Mouse (Mus musculus) lung, embryonic 14.5 days (tissue): ENCODE results near the gene Rasl2-9. TPM values are rescaled to one million over a fixed set of nuclear protein-coding genes. Genes with fewer than 3 reads are reported as not detected.

ENCODE experiments used
- ATAC-seq: fragments of 200-750 bp; cut with Nextera tagmentation; 2 replicates; pipeline ENCODE4 v1.8.0; 2017; ENCODE audit warnings: mild to moderate bottlenecking, moderate TSS enrichment, moderate library complexity; ENCODE audit not compliant: insufficient read depth
- DNase-seq: peaks from one replicate; pipeline ENCODE4 v3.0.0-alpha.2; 2015
- H3K27ac ChIP-seq: fragments of 300-500 bp; sonication (generic); 2 replicates; pipeline ENCODE4 v1.5.1; 2014; ENCODE audit warnings: low read depth, mild to moderate bottlenecking, moderate library complexity
- H3K27me3 ChIP-seq: fragments of 300-500 bp; sonication (generic); 2 replicates; pipeline ENCODE4 v1.6.1; 2014; ENCODE audit warnings: low read length, control low read depth; ENCODE audit not compliant: insufficient read depth
- H3K36me3 ChIP-seq: fragments of 300-500 bp; sonication (generic); 2 replicates; pipeline ENCODE4 v1.6.1; 2014; ENCODE audit warnings: control low read depth; ENCODE audit not compliant: insufficient read depth
- H3K4me1 ChIP-seq: fragments of 300-500 bp; sonication (generic); 2 replicates; pipeline ENCODE4 v1.6.1; 2014; ENCODE audit warnings: antibody characterized with exemption, control low read depth; ENCODE audit not compliant: insufficient read depth
- H3K4me2 ChIP-seq: fragments of 300-500 bp; sonication (generic); 2 replicates; pipeline ENCODE4 v1.6.1; 2014; ENCODE audit warnings: mild to moderate bottlenecking
- H3K4me3 ChIP-seq: fragments of 300-500 bp; sonication (generic); 2 replicates; pipeline ENCODE4 v1.5.1; 2014; ENCODE audit warnings: low read depth, low read length
- H3K9ac ChIP-seq: fragments of 300-500 bp; sonication (generic); 2 replicates; pipeline ENCODE4 v1.6.1; 2014
- H3K9me3 ChIP-seq: fragments of 300-500 bp; sonication (generic); 2 replicates; pipeline ENCODE4 v1.6.1; 2016; ENCODE audit warnings: low read depth, low read length, control low read depth
- CTCF ChIP-seq: IDR thresholded peaks from 2 replicates; pipeline ENCODE4 v1.5.1; 2016; ENCODE audit warnings: antibody characterized with exemption, low read depth
- WGBS: fragments of 180-500 bp; shearing (Covaris S2); extraction: QIAGEN DNeasy Blood & Tissue Kit; methylation state at CpG from one replicate; pipeline ENCODE4 v1.1.7; 2014; 5-methylcytosine and 5-hydroxymethylcytosine counted together
- polyA plus RNA-seq: library from polyadenylated mRNA; unstranded; fragments of >200 nt; fragmentation: Nextera tagmentation; extraction: Ambion mirVana; gene quantifications from 2 replicates; pipeline ENCODE4 v1.2.1, GENCODE M21; 2014

Gene Rasl2-9
- polyA plus RNA-seq, 1 experiment from 2014 or later: 0.61 TPM

GRCm38 (mm10) chr7:5102564-5102963, 23.2 kb downstream of the Rasl2-9 start:
- H3K36me3 ChIP-seq: peaks cover 15% of the 10 kb centered on the region
- WGBS: 88% methylated on average over 2 of the region's 2 CpGs
- H3K27me3 ChIP-seq: no peaks in the 10 kb centered on the region
- ATAC-seq (no peak), DNase-seq (no peak)
- H3K9me3 ChIP-seq: no peaks in the 10 kb centered on the region
- no peak overlapping the region for H3K9ac ChIP-seq
- H3K4me1 ChIP-seq: no peaks in the 10 kb centered on the region
- H3K4me3 ChIP-seq: no peak overlapping the region
- no peak overlapping the region for H3K4me2 ChIP-seq
- no peak for TF ChIP-seq CTCF
- no peak overlapping the region for H3K27ac ChIP-seq

DNA sequence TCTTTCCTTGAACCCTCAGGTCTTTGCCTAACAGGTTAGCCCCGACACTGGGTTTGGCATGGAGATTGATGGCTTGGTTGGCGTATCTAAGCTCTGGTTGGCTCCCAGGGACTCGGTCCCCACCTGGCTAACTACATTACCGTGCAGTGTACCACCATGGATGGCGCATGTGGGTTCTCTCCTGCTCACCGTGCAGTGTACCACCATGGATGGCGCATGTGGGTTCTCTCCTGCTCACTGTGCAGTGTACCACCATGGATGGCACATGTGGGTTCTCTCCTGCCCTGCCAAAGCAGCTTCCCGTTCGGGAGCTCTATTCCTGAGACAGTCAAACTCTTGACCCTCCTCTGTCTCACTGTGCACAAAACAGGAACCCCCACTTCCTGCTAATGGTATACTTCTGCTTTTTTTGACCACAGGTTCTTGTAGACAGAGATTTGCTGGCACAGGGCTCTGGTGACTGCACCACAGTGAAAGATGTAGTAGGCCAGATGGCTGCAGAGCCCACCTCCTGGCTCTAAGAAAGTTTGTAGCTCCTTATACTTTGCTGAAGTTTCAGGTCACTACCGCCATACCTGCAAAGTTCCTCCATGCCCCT, 24.6 kb downstream of the Rasl2-9 start:
- no peaks in the 10 kb centered on the region for H3K9me3 ChIP-seq
- peak; percentile 25; the same call in 1 of the 2 replicates for ATAC-seq
- H3K4me2 ChIP-seq: no peak overlapping the region
- H3K36me3 ChIP-seq: peaks cover 28% of the 10 kb centered on the region
- peak; percentile 11 for DNase-seq
- TF ChIP-seq CTCF: no peak
- H3K27ac ChIP-seq: no peak overlapping the region
- H3K9ac ChIP-seq: no peak overlapping the region
- no peaks in the 10 kb centered on the region for H3K4me1 ChIP-seq
- no peak overlapping the region for H3K4me3 ChIP-seq
- no peaks in the 10 kb centered on the region for H3K27me3 ChIP-seq
- WGBS: 78% methylated on average over 10 of the region's 10 CpGs

GRCm38 (mm10) chr7:5099796-5100195, 26.0 kb downstream of the Rasl2-9 start:
- Histone ChIP-seq H3K9ac (no peak overlapping the region), H3K27me3 (no peaks in the 10 kb centered on the region), H3K4me3 (no peak overlapping the region), H3K9me3 (no peaks in the 10 kb centered on the region), H3K4me2 (no peak overlapping the region), H3K36me3 (peaks cover 42% of the 10 kb centered on the region), H3K27ac (no peak overlapping the region), H3K4me1 (no peaks in the 10 kb centered on the region)
- no peak for DNase-seq
- WGBS: 85% methylated on average over 3 of the region's 3 CpGs
- no peak for TF ChIP-seq CTCF
- ATAC-seq: no peak; the same call in 1 of the 2 replicates

DNA sequence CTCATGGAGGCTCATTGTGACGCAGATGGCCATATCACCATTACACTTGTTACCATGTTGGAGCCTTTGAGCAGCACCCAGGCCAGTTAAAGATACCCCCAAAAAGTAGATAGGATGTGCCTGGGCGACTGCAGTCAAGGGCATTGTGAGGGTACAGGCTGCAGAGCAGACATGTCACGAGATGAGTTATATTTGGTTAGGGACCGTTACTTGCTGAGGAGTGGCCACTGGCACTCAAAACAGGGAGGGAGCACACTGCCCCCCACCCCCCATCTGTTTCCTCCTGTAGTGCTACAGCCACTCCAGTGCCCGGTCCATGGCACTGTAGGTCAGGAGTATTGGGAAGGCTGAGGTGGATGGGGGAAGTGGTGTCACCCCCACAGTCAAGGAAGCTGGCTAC, 27.0 kb downstream of the Rasl2-9 start:
- 87% methylated on average over 5 of the region's 5 CpGs for WGBS
- no peaks in the 10 kb centered on the region for H3K27me3 ChIP-seq

GRCm38 (mm10) chr7:5092831-5093510, 32.8 kb downstream of the Rasl2-9 start:
- Histone ChIP-seq H3K9me3 (no peaks in the 10 kb centered on the region), H3K9ac (no peak overlapping the region), H3K4me2 (no peak overlapping the region), H3K27me3 (no peaks in the 10 kb centered on the region), H3K36me3 (peaks cover 93% of the 10 kb centered on the region), H3K27ac (no peak overlapping the region), H3K4me1 (no peaks in the 10 kb centered on the region), H3K4me3 (no peak overlapping the region)
- no peak for TF ChIP-seq CTCF
- ATAC-seq (no peak), DNase-seq (no peak)
- 79% methylated on average over 21 of the region's 21 CpGs for WGBS

More for the DNA sequence above, 27.0 kb downstream of the Rasl2-9 start:
- no peak overlapping the region for H3K4me2 ChIP-seq
- no peak for DNase-seq
- H3K9ac ChIP-seq: no peak overlapping the region
- no peaks in the 10 kb centered on the region for H3K9me3 ChIP-seq
- TF ChIP-seq CTCF: no peak
- no peak overlapping the region for H3K4me3 ChIP-seq
- no peak overlapping the region for H3K27ac ChIP-seq
- H3K36me3 ChIP-seq: peaks cover 52% of the 10 kb centered on the region
- H3K4me1 ChIP-seq: no peaks in the 10 kb centered on the region
- ATAC-seq: no peak

GRCm38 (mm10) chr7:5092381-5092780, 33.4 kb downstream of the Rasl2-9 start:
- H3K9ac ChIP-seq: no peak overlapping the region
- 68% methylated on average over 6 of the region's 6 CpGs for WGBS

GRCm38 (mm10) chr7:5091008-5091728, 34.6 kb downstream of the Rasl2-9 start:
- DNase-seq (no peak), ATAC-seq (no peak)
- TF ChIP-seq CTCF: no peak
- Histone ChIP-seq H3K9ac (no peak overlapping the region), H3K4me1 (no peaks in the 10 kb centered on the region), H3K9me3 (no peaks in the 10 kb centered on the region), H3K4me2 (no peak overlapping the region), H3K27ac (no peak overlapping the region), H3K36me3 (peaks cover 92% of the 10 kb centered on the region), H3K4me3 (no peak overlapping the region), H3K27me3 (no peaks in the 10 kb centered on the region)
- WGBS: 91% methylated on average over 15 of the region's 15 CpGs

More at GRCm38 (mm10) chr7:5092381-5092780, 33.4 kb downstream of the Rasl2-9 start:
- H3K4me2 ChIP-seq: no peak overlapping the region
- no peaks in the 10 kb centered on the region for H3K27me3 ChIP-seq
- no peaks in the 10 kb centered on the region for H3K4me1 ChIP-seq
- no peak overlapping the region for H3K27ac ChIP-seq
- no peak for TF ChIP-seq CTCF
- no peak overlapping the region for H3K4me3 ChIP-seq
- no peak for ATAC-seq
- DNase-seq: no peak
- peaks cover 93% of the 10 kb centered on the region for H3K36me3 ChIP-seq
- no peaks in the 10 kb centered on the region for H3K9me3 ChIP-seq
